ENCODE assay signal across 25 mouse cellular contexts in the genomic region with DNA sequence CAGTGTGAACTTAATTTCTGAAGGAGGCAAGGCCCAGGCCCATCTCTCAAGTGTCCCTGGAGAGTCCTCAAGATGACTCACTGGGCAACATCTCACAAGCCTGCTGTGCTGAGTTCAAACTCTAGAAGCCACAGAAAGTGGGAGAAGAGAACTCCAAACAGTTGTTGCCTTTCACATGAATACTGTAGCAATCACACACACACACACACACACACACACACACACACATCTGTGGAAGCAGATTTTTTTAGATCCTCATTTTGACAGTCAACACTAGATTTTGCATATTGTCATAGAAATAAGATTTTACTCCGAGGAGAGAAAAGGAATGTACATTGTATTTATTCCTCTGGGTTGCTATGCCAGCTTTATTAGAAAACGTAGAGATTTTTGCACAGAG. TPM values are rescaled to one million over a fixed set of nuclear protein-coding genes. Genes with fewer than 3 reads are reported as not detected.
DNase-seq lines count a peak whose midpoint lies in the region; TF ChIP-seq lines count a peak whose summit lies in the region.
"Had no signal": no experiment of that assay in that cellular context is flagged by ENCODE, and none has a peak within 500 bp of the region (broad histone marks: within the 10 kb centered on the region; RNA-seq: fewer than 3 reads in every experiment).

No protein-coding gene starts in this region.

- TF ChIP-seq POLR2A in lung, adult 2 months (IDR thresholded peaks at IDR 0.05; ENCODE audit: borderline replicate concordance, extremely low read depth, low read depth, low read length), result no peak

- H3K4me1 ChIP-seq in lung, adult 2 months (ENCODE audit: control insufficient read depth, insufficient read depth, low read length), result no peaks in the 10 kb centered on the region
- H3K4me1 ChIP-seq: forebrain, embryonic 10.5 days; forebrain, embryonic 13.5 days; heart, embryonic 12.5 days; heart, embryonic 15.5 days; hindbrain, embryonic 10.5 days; hindbrain, embryonic 13.5 days had no signal

- DNase-seq in left cerebral cortex, postnatal 14 days (ENCODE audit: low spot score in 2 of 2), result peak; percentile 44 to 77
- no peak for DNase-seq in left cerebral cortex, adult 11 months (ENCODE audit: low spot score)
- DNase-seq in right cerebral cortex, postnatal 10 days (ENCODE audit: low spot score in 2 of 2), result peak; percentile 46 to 57
- DNase-seq in right cerebral cortex, postnatal 14 days, result no peak
- DNase-seq in brain, adult 2 months (ENCODE audit: low read depth, low spot score), result peak; percentile 23
- DNase-seq in lung, adult 2 months, result no peak
- DNase-seq: adrenal gland, adult 8-10 months; adrenal gland, postnatal 25 days; cerebellum, adult 18-20 months; cerebellum, adult 9-10 months; cerebellum, postnatal 14 days; gastrocnemius, postnatal 25 days; heart, adult 18-20 months; heart, postnatal 10 days; heart, postnatal 36 days had no signal

- WGBS in lung, adult 2 months, result 84% methylated on average over 2 of the region's 2 CpGs

- intact Hi-C loops in left cerebral cortex, postnatal 14 days (cut with DNase I), result no loop called here

- no peak overlapping the region for H3K4me3 ChIP-seq in lung, adult 2 months (replicated peaks; ENCODE audit: extremely low read depth, low read depth, low read length)
- H3K4me3 ChIP-seq: forebrain, embryonic 10.5 days; forebrain, embryonic 13.5 days; heart, embryonic 12.5 days; heart, embryonic 15.5 days; hindbrain, embryonic 10.5 days; hindbrain, embryonic 13.5 days had no signal

- TF ChIP-seq CTCF in lung, adult 2 months (IDR thresholded peaks at IDR 0.05; ENCODE audit: insufficient read depth, low read length), result no peak

RNA-seq across cellular contexts. Expression of a gene that starts 9.0 kb away (rescaled TPM):
- under 1 TPM; 0.46 to 0.47 TPM for total RNA-seq in left cerebral cortex, postnatal 14 days (2021)
- 0.02 and 51.3 TPM in 2 replicates for polyA plus RNA-seq in lung, adult 2 months (2012; rRNA removed)
- total RNA-seq: heart, adult 18-20 months; heart, postnatal 36 days had no signal
- polyA plus RNA-seq: activated CD4-positive, CD25-positive, alpha-beta regulatory T cell, adult 4 months; forebrain, embryonic 10.5 days; forebrain, embryonic 16.5 days; hindbrain, embryonic 10.5 days had no signal

RNA-seq across cellular contexts. Expression of a gene that starts 20.0 kb away (rescaled TPM):
- under 1 TPM; 0.42 to 0.59 TPM for total RNA-seq in left cerebral cortex, postnatal 14 days (2021)
- polyA plus RNA-seq in lung, adult 2 months (2012; rRNA removed), result 1.2 TPM in 1 of 2 replicates, not detected in the other
- total RNA-seq: adrenal gland, adult 8-10 months; adrenal gland, postnatal 25 days; ES-E14; heart, adult 18-20 months; heart, postnatal 10 days; heart, postnatal 36 days had no signal
- polyA plus RNA-seq: activated CD4-positive, CD25-positive, alpha-beta regulatory T cell, adult 4 months; embryonic facial prominence, embryonic 11.5 days; forebrain, embryonic 10.5 days; forebrain, embryonic 13.5 days; heart, embryonic 12.5 days; hindbrain, embryonic 10.5 days had no signal

RNA-seq across cellular contexts. Expression of a gene that starts 47.0 kb away (rescaled TPM):
- under 1 TPM; 0.51 to 0.53 TPM for total RNA-seq in left cerebral cortex, postnatal 14 days (2021)
- polyA plus RNA-seq in lung, adult 2 months (2012; rRNA removed), result 1.8 TPM in 1 of 2 replicates, not detected in the other
- total RNA-seq: adrenal gland, adult 8-10 months; adrenal gland, postnatal 25 days; heart, adult 18-20 months; heart, postnatal 10 days had no signal
- polyA plus RNA-seq: forebrain, embryonic 10.5 days; forebrain, embryonic 13.5 days; heart, embryonic 12.5 days; heart, embryonic 15.5 days; hindbrain, embryonic 10.5 days; hindbrain, embryonic 13.5 days had no signal

Comparison
In these comparisons a context has a peak if more than half of its experiments do, and no peak if none do; other contexts are left out.
1. DNase-seq: peak in left cerebral cortex, postnatal 14 days (2 of 2), right cerebral cortex, postnatal 10 days (2 of 2) and brain, adult 2 months (single experiment); none in left cerebral cortex, adult 11 months (single experiment), right cerebral cortex, postnatal 14 days (single experiment) and lung, adult 2 months (single experiment).